Mouse (Mus musculus) large intestine, adult 2 months (tissue): ENCODE data around the gene Phf1. TPM values are rescaled to one million over a fixed set of nuclear protein-coding genes. Genes with fewer than 3 reads are reported as not detected.

Experiments used
- DNase-seq: peaks from one replicate; pipeline ENCODE4 v3.0.0-alpha.2; 2012; ENCODE audit warnings: low read depth, low spot score
- WGBS: fragments of 180-500 bp; shearing (Covaris S2); methylation state at CpG from one replicate; pipeline ENCODE4 v1.1.7; 2018; 5-methylcytosine and 5-hydroxymethylcytosine counted together
- polyA plus RNA-seq: library from polyadenylated mRNA; depleted of rRNA; stranded (reverse); fragments of >200 nt; gene quantifications from 2 replicates; pipeline ENCODE4 v1.2.3, GENCODE M21; 2012

The Phf1 gene
- polyA plus RNA-seq, 1 experiment, result 36.2 TPM

DNA sequence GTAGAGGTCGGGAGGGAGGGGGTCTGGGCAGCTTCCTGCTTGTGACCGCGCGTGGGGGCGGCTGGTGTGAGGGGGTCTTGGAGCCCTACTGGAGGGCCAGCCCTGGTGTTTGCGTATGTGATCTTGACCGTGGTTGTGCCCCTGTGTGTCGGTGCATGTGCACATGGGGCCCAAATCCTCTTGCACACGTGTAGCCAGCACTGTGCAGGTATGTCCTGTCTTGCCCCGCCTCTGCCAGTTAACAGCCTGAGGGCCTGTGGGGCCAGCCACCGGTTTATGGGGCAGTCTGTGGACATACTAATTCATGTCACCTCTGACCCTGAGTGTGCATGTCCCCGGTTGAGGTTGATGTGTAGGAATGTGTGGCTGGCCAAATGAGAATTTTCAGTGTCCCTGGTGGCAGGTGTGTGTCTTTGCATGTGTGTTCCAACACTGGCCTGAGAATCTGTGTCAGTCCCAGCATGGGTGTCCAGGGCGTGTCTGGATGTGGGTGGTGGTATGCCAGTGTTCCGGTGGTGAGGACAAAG is 16.3 kb downstream of the Phf1 start:
- 11% methylated on average over 13 of the region's 14 CpGs for WGBS
- no peak for DNase-seq

DNA sequence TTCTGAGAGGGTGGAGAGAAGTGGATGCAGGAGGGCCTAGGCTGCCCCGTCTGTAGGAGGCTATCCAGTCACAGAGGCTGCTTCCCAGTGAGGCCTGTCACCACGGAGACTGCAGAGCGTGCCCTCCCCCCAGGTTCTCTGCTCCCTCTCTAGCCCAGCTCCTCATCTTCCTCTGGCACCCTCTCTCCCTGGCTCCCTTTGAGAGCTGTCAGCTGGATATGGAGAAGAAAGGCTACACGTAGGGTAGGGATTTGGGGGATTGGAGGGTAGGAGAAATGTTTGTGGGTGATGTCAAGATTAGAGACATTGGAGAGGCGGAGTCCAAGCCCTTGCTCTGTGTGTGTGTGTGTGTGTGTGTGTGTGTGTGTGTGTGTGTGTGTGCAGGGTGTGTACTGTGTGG is 17.0 kb downstream of the Phf1 start:
- WGBS, result 76% methylated on average over 5 of the region's 5 CpGs
- no peak for DNase-seq

DNA sequence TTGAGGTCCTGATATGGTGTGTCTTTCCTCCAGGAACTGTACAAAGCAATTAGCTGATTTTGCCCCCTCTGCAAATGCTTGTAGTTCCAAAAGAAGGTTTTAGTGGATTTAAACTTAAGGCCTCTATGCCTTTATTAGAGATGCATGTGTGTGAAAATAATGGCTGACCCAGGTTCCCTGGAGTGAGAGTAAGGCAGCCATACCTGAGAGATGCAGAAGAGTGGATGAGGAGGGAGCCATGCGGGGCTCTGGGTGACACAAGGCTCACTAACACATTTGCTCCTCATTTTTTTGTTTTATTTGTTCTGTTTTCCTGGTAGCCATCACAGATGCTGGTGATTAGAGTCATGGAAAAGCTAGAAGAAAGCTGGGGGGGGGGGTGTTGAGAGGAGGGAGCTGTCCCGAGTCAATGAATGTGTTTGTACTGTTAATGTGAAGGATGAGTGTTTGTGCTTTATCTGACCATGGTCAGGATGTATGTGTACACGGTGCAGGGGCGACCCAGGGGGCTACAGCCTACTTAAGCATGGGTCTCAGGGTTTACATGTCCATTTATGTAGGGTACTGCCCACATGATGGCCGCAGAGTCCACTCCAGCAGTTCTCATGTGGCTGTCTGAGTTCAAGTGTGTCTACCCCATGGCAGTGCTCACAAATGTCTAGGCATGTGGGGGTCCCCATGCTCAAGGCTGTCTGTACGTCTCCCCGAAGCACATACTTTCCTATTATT is 17.9 kb downstream of the Phf1 start:
- WGBS, result 57% methylated on average over 7 of the region's 7 CpGs
- DNase-seq, result no peak

DNA sequence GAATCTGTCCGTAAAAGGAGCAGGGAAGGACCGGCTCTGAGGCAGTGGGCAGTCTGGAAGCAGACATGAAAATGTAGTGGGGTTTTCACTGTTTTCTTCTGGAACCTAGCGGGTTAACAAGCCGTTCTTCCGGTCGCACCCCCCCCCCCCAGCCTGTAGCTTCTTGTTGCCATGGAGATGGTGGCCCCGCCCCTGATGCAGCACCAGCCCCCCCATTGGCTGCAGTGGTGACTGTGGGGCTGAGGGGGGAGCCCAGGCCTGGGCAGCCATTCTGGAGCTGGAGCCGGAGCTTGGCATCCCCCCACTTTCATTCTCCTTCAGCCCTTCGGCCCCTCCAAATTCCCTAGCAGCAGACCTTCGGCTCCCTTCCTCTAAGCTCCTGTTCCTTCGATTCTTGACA is 18.6 kb downstream of the Phf1 start:
- 19% methylated on average over 11 of the region's 11 CpGs for WGBS

DNA sequence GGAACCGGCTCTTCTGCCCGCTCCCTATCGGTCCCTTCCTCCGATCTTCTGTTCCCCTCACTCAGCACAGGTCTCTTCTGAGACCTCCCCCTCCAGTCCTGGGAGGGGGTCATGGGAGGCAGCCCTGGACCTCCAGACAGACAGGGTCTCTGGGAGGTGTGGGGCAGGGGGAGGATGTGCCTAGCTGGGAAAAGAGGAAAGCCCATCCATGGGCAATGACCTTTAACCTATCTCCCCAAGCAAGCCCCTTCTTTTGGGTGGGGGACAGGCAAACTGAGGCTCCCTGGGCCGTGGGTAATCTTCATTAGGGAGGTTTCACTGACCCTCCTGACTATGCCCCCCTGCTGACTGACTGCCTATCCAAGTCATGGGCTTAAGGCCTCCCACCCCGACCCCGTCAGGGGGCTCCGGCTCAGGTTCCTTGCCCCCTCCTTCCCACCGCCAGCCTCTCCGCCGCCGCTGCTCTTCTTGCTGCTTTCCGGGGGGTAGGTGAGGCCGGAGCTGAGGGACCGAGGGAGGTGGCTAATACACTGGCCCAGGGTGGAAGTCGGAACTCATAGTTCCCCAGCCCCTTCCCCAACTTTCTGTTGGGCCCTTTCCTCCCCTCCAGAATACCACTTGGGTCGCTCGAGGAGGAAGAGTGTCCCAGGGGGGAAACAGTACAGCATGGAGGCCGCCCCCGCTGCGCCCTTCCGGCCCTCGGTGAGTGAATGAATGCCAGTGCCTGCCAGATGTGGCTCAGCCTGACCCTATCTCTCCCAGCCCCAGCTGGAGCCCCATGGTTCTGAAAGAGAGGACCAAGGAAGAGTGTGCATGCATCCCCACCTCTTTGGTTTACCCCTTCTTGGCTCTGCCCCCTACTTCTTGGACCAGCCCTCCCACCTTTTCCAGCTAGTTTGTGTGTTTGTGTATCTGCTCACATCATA is 19.4 kb downstream of the Phf1 start:
- 64% methylated on average over 23 of the region's 23 CpGs for WGBS
- DNase-seq, result no peak

More for the DNA sequence above, 18.6 kb downstream of the Phf1 start:
- DNase-seq, result no peak

DNA sequence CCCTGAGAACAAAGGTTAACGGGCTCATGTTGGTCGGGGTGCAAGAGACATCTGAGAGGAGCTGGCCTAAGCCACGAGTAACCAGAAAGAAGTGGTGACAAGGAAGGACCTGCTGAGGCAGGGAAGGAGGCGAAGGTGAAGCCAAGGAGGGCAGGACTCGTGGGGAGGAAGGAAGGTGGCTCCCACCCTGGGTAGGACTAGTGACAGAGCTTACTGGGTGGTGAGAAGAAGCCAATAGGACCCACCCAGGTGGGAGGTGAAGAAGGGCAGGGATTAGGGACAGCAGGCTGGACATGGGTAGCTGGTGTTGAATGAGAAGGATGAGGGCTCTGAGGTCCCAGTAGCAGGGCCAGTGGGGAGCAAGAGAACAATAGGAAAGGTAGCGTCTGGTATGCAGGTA is 20.3 kb downstream of the Phf1 start:
- 37% methylated on average over 6 of the region's 6 CpGs for WGBS
- no peak for DNase-seq

DNA sequence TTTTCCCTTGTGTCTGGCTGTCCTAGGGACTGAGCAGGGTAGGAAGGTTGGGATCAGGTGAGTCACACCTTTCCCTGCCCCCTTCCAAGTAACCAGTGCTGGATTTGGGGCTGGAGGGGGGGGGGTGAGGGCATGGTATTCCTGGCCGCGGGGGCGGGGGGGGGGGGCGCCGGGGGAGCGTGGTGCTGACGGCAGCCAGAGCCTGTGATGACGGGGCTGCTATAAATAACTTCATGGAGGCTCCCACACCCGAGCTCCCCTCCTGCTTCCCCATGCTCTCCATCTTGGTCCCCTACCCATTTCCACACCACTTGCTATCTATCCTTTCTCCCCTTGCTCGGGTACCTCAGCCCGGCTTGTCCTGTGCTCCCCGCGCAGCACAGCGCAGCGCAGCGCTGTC is 20.9 kb downstream of the Phf1 start:
- WGBS, result 22% methylated on average over 12 of the region's 16 CpGs

DNA sequence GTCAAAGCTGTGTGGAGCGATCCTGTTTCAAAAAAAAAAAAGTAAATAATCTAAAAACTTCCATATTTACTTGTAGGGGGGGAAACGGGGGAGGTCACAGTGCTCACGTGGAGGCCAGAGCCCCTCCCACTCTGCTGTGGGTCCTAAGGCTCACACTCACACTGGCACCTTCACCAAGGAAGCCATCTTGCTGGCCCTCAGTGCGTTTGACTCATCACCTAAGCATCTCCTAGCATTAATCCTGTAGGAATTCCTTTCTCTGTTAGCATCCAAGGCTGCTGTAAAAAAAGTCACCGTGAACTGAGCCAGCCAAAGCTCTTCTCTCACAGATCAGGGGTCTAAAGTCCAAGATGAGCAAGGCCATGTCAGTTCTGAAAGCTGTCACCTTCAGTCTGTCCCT is 23.5 kb downstream of the Phf1 start:
- 74% methylated on average over 5 of the region's 5 CpGs for WGBS
- DNase-seq, result no peak

More for the DNA sequence above, 20.9 kb downstream of the Phf1 start:
- no peak for DNase-seq

DNA sequence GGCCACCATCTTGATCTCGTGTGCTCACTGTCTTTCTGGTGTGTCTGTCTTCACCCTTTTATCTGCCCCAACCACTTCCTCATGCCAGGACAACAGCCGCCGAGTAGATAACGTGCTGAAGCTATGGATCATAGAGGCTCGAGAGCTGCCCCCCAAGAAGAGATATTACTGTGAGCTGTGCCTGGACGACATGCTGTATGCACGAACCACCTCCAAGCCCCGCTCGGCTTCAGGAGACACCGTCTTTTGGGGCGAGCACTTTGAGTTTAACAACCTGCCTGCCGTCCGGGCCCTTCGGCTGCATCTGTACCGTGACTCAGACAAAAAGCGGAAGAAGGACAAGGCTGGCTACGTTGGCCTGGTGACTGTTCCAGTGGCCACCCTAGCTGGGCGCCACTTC is 24.0 kb downstream of the Phf1 start:
- no peak for DNase-seq
- WGBS, result 94% methylated on average over 18 of the region's 18 CpGs

DNA sequence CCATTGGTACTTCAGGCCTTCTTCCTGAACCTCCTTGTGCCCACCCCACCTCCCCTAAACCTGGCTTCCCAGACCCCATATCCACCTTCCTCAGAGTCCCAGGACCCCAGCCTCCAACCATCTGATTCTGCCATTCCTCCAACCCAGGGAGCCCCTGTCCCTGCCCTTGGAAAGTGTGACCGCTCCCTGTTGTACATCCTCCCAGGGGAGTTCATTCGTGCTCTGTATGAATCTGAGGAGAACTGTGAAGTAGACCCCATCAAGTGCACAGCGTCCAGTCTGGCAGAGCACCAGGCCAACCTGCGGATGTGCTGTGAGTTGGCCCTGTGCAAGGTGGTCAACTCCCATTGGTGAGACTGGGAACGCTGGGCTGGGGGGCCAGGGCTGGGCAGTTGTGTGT is 25.0 kb downstream of the Phf1 start:
- 97% methylated on average over 5 of the region's 5 CpGs for WGBS
- no peak for DNase-seq

DNA sequence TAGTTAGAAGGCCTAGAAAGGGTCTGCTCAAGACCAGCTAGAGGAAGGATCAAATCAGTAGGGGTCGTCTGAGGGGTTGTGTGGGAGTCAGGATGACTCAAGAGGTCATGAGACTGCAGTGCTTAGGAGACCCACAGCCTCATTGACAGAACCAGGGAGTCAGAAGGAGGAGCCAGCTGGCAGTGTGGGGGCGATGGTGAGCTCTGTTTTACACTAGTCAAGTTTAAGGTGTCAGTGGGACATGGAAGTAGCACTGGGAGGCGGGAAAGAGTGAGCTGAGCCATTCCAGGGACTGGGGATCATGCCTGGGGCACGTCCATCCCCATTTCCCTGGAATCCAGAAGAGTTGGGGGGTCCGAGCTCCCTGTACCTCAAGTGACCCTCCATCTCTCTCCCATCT is 26.0 kb downstream of the Phf1 start:
- no peak for DNase-seq
- WGBS, result 68% methylated on average over 5 of the region's 5 CpGs

DNA sequence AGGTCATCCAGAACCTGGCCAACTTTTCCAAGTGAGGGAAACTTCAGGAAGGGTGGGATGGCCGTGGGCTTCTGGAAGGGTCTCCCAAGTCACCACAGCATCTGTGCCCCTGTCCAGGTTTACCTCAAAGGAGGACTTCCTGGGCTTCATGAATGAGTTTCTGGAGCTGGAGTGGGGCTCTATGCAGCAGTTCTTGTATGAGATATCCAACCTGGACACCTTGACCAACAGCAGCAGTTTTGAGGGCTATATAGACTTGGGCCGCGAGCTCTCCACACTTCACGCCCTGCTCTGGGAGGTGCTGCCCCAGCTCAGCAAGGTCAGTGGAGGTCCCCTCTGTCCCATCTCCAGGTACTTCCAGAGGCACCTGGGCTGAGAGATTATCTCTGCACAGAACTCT is 27.0 kb downstream of the Phf1 start:
- no peak for DNase-seq
- 94% methylated on average over 4 of the region's 4 CpGs for WGBS

DNA sequence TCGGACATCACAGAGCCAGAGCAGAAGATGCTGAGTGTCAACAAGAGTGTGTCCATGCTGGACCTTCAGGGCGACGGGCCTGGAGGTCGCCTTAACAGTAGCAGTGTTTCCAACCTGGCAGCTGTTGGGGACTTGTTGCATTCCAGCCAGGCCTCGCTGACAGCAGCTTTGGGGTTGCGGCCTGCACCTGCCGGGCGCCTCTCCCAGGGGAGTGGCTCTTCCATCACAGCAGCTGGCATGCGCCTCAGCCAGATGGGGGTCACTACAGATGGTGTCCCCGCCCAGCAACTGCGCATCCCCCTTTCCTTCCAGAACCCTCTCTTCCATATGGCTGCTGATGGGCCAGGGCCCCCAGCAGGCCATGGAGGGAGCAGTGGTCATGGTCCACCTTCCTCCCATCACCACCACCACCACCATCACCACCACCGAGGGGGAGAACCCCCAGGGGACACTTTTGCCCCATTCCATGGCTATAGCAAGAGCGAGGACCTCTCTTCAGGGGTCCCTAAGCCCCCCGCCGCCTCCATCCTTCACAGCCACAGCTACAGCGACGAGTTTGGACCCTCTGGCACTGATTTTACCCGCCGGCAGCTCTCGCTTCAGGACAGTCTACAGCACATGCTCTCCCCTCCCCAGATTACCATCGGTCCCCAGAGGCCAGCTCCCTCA is 28.9 kb downstream of the Phf1 start:
- whole genome bisulfite sequencing, result 63% methylated on average over 21 of the region's 21 CpGs
- no peak for DNase-seq

DNA sequence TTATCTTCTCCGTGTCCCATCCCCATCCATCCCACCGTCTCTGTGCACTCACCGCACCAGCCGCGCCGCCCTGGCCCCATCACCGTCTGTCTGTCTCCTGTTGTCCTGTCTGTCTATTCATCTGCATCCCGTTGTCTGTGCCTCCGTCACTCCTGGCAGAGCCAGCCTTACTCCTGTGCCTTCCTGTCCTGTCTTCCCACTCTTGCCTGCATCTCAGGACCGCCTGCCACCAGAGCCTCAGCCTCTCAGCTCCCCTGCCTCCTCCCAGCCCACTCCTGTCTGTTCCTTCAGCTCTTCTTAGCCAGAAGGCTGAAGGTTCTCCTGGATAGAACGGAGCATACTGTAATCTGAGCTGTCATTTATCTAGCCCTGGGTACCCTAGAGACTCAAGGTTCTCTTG is 34.1 kb downstream of the Phf1 start:
- 90% methylated on average over 11 of the region's 11 CpGs for WGBS
- no peak for DNase-seq

DNA sequence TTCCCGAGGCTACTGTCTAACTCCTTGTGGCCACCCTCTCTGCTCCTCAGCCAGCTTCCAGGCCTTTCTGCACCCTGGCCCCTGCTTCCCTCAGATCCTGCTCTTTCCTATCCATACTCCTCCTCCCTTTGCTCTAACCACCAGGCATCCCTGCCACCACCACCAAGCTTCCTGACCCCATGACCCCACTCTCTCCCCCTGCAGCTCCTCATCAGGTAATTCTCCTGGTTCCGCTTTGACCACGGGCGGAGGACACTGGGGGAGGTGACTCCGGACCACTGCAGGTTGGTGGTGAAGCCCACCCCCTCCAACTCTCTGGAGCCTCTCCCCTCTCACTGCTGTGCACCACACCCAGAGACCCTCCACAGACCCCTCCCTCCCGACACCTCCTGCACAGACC is 34.6 kb downstream of the Phf1 start:
- WGBS, result 91% methylated on average over 6 of the region's 6 CpGs

DNA sequence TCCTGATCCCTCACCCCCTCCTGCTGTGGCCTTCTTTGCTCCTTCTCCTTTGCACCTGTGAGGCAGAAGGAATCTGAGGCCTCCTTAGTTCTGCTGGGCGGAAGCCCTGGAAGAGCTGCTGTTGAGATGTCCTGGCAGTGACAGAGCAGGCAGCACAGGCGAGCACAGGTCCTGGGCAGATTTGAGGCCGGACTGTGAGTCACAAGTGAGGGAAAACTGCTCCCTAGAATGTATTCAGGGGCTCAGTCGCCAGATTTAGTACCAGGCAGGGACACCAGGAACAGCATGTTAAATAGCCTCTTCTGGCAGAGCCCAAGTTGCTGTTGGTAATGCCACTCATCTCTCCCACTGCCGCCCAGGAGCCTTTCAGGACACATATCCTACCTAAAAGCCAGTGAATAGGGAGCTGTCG is 35.4 kb downstream of the Phf1 start:
- WGBS, result 86% methylated on average over 6 of the region's 6 CpGs
- no peak for DNase-seq

More for the DNA sequence above, 34.6 kb downstream of the Phf1 start:
- DNase-seq, result no peak

DNA sequence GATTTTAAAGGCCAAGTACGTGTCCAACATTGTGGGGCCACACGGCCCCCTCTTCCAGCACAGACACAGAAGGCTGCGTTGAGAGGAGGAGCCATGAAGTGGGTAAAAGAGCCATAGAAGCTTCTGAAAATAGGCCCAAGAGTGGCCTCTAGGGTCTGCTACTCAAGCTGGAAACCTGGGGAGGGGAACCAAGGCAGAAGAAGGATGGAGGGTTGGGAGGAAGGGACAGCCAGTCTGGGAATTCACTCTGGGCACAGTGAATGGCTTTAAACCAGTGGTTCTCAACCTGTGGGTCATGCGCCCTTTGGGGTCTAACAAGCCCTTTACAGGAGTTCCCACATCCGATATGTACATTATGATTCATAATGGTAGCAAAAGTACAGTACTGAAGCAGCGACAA is 36.4 kb downstream of the Phf1 start:
- 87% methylated on average over 6 of the region's 6 CpGs for WGBS
- DNase-seq, result no peak

DNA sequence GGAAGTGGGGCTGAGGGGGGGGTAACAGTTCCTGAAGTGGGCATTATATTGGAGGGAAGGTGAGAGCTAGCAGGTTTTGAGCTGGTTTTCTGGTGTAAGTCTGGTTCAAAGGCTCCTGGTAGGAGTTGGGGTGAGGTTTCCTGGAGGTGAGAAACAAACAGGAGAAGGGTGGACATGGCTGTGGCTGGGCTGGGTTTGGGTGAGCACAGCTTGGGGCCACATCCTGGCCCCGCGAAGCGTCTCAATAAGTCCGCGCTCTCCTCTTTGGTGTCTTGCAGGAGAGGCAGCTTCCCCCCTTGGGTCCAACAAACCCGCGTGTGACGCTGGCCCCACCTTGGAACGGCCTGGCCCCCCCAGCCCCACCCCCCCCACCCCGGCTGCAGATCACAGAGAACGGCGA is 37.4 kb downstream of the Phf1 start:
- WGBS, result 76% methylated on average over 11 of the region's 12 CpGs

DNA sequence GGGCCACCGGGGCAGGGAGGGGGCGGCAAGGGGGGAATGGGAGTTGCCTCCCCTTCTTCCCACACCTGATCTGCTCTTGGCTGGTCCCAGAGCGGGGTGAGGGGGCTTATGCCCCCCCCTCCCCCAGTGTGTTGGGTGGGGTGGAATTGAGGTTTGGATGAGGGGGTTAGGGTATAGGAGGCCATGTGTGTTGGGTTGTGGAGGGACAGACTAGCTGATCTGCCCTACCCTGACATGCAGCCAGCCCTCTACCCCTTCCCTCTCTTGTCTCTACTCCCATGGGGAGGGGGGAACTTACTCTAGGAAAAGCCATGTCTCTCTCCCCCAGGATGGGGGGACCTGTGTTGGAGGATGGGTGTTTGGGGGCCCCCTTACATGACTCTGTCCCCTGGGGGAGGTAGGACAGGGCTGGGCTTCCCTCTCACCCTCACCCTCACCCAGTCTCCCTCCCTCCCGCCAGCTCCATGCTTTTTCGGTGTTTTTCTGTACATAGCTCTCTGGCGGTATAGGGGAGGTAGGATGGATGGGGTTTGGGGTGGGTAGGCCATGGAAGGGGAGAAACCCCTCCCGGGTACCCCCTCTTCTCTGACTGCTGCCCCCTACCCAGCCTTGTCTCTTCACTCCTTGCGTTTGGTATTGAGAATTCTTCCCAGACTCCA is 38.5 kb downstream of the Phf1 start:
- WGBS, result 68% methylated on average over 8 of the region's 8 CpGs
- DNase-seq, result no peak

More for the DNA sequence above, 37.4 kb downstream of the Phf1 start:
- no peak for DNase-seq

DNA sequence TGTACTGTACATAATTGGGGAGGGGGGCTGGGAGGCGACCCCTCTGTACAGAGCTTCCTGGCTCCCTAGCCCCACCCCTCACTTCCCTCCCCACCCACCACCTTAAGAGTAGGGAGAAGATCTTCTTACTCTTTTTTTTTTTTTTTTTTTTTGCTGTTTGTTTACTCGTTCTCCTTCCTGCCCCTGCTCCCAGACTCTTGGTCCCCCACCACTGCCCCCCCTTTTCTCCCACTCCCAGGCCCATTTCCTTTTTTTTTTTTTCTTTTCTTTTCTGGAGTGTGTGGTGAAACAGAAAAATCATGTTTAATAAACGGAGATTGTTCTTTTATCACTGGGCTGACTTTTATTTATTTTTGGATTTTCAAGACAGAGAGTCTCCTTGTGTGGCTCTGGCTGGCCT is 39.3 kb downstream of the Phf1 start:
- DNase-seq, result no peak
- WGBS, result 2% methylated on average over 3 of the region's 3 CpGs
